Mouse (Mus musculus) lung, adult 2 months (tissue): ENCODE measurements around the gene Ralgapa1. TPM values are rescaled to one million over a fixed set of nuclear protein-coding genes. Genes with fewer than 3 reads are reported as not detected.
"Not testable (repeated sequence)": the region's sequence is repeated elsewhere in the genome, so short reads cannot be mapped to it uniquely, and the experiment has no call there.

Experiments
- DNase-seq: peaks from one replicate; pipeline ENCODE4 v3.0.0; 2022
- H3K4me1 ChIP-seq: fragments of 200-500 bp; 2 replicates; pipeline ENCODE4 v1.6.1; 2011; ENCODE audit warnings: low read length; ENCODE audit not compliant: control insufficient read depth, insufficient read depth
- H3K4me3 ChIP-seq: fragments of 200-500 bp; replicated peaks from 2 replicates; pipeline ENCODE3; 2011; ENCODE audit warnings: low read depth, mild to moderate bottlenecking, control low read depth, low read length; ENCODE audit errors: extremely low read depth
- CTCF ChIP-seq: fragments of 200-500 bp; IDR thresholded peaks from 2 replicates; pipeline ENCODE4 v1.5.1; 2011; ENCODE audit warnings: mild to moderate bottlenecking, low read length, control low read depth; ENCODE audit not compliant: insufficient read depth
- POLR2A ChIP-seq: fragments of 200-500 bp; IDR thresholded peaks from 2 replicates; pipeline ENCODE4 v1.6.1; 2011; ENCODE audit warnings: low read depth, mild to moderate bottlenecking, control low read depth, low read length, borderline replicate concordance; ENCODE audit errors: extremely low read depth
- WGBS: fragments of 180-500 bp; shearing (Covaris S2); methylation state at CpG from one replicate; pipeline ENCODE4 v1.1.7; 2018; 5-methylcytosine and 5-hydroxymethylcytosine counted together
- polyA plus RNA-seq: library from polyadenylated mRNA; depleted of rRNA; stranded (reverse); fragments of >200 nt; gene quantifications from 2 replicates; pipeline ENCODE4 v1.2.3, GENCODE M21; 2012

The Ralgapa1 gene
- polyA plus RNA-seq, 1 experiment: 23.2 TPM

DNA sequence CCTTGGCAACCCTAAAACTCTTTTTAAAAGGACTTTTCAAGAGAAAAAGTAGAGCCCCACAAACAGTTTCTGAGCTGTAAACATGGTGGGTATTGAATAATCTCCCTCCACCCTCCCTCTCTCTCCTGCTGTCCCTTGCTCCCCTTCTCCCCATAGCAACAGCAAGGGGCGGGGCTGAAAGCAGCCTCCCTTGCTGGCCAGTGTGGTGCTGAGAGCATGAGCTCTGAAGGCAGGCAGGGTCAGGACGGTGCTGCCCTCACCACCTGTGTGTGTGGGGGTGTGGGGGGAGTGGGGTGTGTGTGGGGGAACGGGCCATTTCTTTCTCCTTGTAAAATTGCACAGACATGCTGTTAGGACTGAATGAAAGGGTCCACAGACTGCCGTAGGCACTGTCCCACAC lies 213.1 kb downstream of the Ralgapa1 start:
- TF ChIP-seq CTCF: no peak
- no peak for TF ChIP-seq POLR2A
- 50% methylated on average over 4 of the region's 4 CpGs for WGBS

DNA sequence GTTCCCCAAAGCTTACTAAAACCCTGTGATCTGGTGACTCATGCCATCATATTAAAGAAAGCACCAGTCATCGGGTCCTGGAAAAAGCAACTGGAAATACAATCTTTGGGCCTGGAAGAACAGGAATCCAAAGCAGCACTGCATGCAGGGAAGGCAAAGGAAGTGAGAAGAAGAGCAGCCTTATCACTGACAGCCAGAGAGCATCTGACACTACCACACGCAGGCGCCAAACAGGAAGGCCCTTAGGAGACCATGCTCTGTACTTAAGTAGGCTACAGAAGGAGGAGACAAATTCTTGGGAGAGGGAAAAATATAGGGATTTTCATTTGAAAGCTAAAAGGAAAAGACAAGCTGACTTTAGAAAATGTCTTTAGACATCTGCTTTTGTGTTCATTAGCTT lies 216.6 kb downstream of the Ralgapa1 start:
- WGBS: 66% methylated on average over 3 of the region's 3 CpGs

More for the DNA sequence above, 213.1 kb downstream of the Ralgapa1 start:
- Histone ChIP-seq H3K4me1 (no peaks in the 10 kb centered on the region), H3K4me3 (no peak overlapping the region)
- DNase-seq: no peak

DNA sequence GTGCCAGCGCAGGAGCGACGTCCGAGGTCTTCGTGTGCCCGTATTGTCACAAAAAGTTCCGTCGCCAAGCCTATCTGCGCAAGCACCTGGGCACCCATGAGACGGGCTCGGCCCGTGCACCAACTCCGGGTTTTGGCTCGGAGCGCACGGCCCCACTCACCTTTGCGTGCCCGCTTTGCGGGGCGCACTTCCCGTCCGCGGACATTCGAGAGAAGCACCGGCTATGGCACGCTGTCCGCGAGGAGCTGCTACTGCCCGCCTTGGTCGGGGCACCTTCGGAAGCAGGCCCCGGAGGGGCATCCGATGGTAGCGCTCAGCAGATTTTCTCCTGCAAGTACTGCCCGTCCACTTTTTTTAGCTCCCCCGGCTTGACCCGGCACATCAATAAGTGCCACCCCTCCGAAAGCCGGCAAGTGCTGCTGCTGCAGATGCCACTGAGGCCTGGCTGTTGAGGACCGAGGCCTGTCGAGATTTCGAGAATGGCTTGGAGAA lies 220.4 kb downstream of the Ralgapa1 start:
- DNase-seq: no peak
- TF ChIP-seq CTCF (no peak), POLR2A (no peak)
- 6% methylated on average over 42 of the region's 42 CpGs for WGBS
- Histone ChIP-seq H3K4me3 (no peak overlapping the region), H3K4me1 (no peaks in the 10 kb centered on the region)

More for the DNA sequence above, 216.6 kb downstream of the Ralgapa1 start:
- Histone ChIP-seq H3K4me1 (no peaks in the 10 kb centered on the region), H3K4me3 (no peak overlapping the region)
- TF ChIP-seq CTCF (no peak), POLR2A (no peak)
- no peak for DNase-seq

- peak; percentile 51 for DNase-seq
- Histone ChIP-seq H3K4me3 (no peak overlapping the region), H3K4me1 (no peaks in the 10 kb centered on the region)
- no peak for TF ChIP-seq POLR2A
- WGBS: 1% methylated on average over 107 of the region's 109 CpGs
Measured at GRCm38 (mm10) chr12:55599639-55600502, 221.1 kb downstream of the Ralgapa1 start.

DNA sequence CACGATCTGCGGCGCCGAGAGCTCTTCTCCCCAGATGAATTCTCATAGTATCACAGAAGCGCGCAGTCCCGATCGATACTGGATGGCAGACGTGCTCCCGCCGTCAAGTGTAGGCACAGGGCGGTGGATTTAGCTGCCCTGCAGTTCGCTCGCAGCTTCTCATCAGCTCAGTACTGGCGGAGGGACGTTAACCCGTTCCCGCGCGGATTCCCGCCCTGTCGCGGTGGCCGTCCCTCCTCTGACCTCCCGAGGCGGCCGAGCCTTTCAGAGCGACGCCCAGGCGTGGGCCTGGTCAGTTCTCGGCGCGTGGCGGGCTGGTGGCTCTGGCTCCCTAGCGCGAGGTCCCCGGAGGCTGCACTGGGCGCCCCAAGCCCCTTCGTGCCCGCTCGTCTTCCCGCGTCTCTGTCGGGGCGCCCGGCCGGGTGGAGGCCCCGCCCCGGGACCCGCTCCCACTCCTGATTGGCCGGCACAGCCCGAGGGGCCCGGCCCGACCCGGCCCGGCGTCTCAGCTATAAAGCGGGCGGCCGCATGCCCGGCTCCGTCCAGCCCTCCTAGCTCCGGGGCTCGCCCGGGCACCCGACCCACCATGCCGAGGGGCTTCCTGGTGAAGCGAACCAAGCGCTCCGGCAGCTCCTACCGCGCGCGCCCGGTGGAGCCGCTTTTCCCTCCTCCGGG lies 221.9 kb downstream of the Ralgapa1 start, which contains the start of gene Insm2:
Insm2 (plus strand) TSS at position 541 of the 675 bp plus-strand sequence.
- TF ChIP-seq POLR2A (no peak), CTCF (no peak)
- WGBS: 1% methylated on average over 73 of the region's 77 CpGs
- Histone ChIP-seq H3K4me1 (no peaks in the 10 kb centered on the region), H3K4me3 (no peak within 1 kb of the TSS)
- no peak for DNase-seq

- Histone ChIP-seq H3K4me1 (no peaks in the 10 kb centered on the region), H3K4me3 (no peak overlapping the region)
- WGBS: 8% methylated on average over 7 of the region's 7 CpGs
- DNase-seq: no peak
- TF ChIP-seq CTCF (no peak), POLR2A (no peak)
Measured at GRCm38 (mm10) chr12:55598537-55598886, 222.5 kb downstream of the Ralgapa1 start.

DNA sequence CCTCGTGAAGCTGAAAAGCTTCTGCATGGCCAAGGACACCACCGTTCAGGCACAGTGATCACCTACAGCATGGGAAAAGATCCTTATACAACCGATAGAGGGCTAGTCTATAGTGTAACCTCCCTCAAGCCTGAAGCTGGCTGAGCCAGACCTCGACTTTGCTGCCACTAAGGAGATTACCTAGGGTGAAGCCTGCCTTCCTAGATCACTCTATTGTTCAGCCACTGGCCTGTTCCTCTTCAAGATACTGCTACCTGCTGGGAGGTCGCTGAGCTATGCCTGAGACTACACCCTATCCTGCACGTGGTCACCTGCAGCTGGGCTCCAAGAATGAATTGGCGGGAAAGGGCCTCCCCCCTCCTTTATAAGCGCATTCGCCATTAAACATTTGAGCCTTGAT lies 234.0 kb downstream of the Ralgapa1 start:
- 52% methylated on average over 9 of the region's 9 CpGs for WGBS
- not testable (repeated sequence) for H3K4me3 ChIP-seq, H3K4me1 ChIP-seq, DNase-seq

DNA sequence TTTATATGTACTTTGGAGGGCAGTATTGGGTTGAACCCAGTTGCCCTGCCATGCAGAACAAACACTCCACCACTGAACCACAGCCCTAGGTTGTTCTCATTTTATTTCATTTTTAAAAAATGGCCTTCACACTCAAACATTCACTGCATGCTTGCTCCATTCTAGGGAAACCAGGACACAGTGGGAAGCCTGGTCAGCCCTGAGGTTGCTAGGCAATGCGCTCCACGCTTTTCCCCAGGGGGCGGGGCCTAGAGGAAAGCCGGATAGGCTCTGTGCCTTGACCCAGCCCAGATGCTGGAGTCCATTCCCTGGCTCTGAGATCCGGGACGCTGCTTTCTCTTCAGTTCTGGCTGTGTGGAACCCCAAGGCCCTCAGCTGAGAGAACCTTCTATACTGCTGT lies 247.2 kb downstream of the Ralgapa1 start:
- TF ChIP-seq POLR2A (no peak), CTCF (no peak)
- peak; percentile 8 for DNase-seq
- Histone ChIP-seq H3K4me3 (no peak overlapping the region), H3K4me1 (no peaks in the 10 kb centered on the region)
- 9% methylated on average over 6 of the region's 6 CpGs for WGBS

GRCm38 (mm10) chr12:55573089-55573488 lies 247.9 kb downstream of the Ralgapa1 start:
- Histone ChIP-seq H3K4me1 (no peaks in the 10 kb centered on the region), H3K4me3 (no peak overlapping the region)
- no peak for DNase-seq
- TF ChIP-seq CTCF (no peak), POLR2A (no peak)

- DNase-seq: no peak
- Histone ChIP-seq H3K4me1 (no peaks in the 10 kb centered on the region), H3K4me3 (no peak overlapping the region)
- WGBS: 72% methylated on average over 10 of the region's 10 CpGs
- no peak for TF ChIP-seq CTCF
- TF ChIP-seq POLR2A: no peak
Measured at GRCm38 (mm10) chr12:55571661-55572060, 249.3 kb downstream of the Ralgapa1 start.
